Mouse (Mus musculus) layer of hippocampus, adult 9-10 months (tissue): Measurements from ENCODE around the gene Atf6.

ENCODE experiments used
- DNase-seq: peaks from one replicate; pipeline ENCODE4 v3.0.0; 2022; ENCODE audit warnings: low spot score

The Atf6 gene

DNA sequence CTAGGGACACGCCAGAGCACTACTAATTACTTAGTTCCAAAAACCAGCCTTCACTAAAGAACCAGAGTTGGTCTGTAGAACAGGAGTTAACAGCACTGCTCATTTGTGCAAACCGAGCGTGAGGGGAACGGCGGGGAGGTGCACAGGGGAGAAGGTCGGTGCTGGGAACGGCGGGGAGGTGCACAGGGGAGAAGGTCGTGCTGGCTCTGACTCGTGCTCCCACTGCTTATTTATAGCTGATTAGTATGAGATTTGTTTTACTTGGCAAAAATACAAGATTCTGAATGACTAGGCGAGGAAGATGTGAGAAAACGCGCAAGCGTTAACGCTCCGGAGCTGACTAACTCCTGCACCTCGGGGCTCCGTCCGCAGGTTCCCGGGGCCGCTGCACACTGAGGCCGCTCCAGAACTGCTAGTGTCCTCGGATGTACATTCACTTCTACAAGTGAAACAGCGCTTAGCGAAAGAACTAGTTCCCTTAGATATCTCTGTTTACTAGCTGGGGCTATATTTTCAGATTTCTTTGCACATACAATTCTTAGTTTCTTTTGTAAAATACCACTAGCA lies 96.1 kb downstream of the Atf6 start:
- DNase-seq, result no peak

DNA sequence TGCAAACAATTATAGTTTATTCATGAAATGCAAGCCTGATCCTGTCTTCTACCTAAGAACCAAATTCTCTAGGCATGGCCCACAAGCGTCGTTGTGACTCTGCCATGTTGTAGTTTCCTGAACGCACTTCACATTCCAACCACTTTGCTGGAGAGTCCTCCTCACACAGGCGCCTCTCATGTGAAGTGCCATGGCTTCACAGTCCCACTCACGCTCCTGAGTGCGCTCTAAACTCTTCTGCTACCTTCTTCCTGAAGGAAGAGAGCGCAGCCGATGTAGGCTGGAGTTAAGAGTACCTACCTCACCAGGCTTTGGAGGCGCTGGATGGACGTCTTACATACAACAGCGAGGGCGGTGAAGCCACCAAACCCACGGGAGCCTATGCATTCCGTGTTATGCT lies 96.9 kb downstream of the Atf6 start:
- no peak for DNase-seq

DNA sequence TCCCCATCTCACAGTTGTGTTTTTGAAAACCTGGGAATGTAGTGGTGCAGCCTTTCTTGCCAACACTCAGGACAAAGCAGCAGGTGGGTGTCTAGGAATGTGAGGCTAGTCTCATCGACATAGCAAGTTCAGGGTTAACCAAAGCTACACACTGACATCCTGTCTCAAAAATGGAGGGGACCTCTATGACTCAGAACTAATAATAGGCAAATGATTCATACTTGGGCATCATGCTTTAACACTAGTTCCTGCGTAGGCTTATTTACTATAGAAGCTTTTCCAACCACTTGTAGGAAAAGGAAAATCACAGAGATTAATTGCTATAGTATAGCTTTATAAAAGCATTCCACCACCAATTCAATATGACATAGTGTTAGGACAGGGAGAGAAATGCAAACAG lies 100.6 kb downstream of the Atf6 start:
- DNase-seq, result no peak

DNA sequence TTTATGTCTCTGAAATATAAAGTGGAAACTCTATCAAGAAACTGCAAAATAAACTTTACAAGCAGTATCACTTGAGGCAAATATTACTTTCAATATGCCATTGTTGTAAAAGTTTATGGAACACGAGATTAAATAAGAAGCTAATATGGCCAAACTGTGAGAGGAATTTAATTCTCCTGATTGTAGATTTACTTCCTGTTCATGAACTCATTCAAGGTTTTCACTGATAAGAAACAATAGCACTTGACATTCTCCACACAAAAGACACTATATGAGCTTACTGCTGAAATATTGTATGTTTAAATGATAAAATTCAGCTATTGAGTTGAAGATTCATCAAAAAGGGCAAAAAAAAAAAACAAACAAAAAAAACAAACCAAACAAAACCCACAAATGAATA lies 102.8 kb downstream of the Atf6 start:
- DNase-seq, result no peak

GRCm38 (mm10) chr1:170761634-170762033 lies 105.9 kb downstream of the Atf6 start:
- DNase-seq, result no peak

- DNase-seq, result no peak
Measured at GRCm38 (mm10) chr1:170753597-170753996, 114.0 kb downstream of the Atf6 start.

GRCm38 (mm10) chr1:170751797-170752196 lies 115.8 kb downstream of the Atf6 start:
- DNase-seq, result no peak

DNA sequence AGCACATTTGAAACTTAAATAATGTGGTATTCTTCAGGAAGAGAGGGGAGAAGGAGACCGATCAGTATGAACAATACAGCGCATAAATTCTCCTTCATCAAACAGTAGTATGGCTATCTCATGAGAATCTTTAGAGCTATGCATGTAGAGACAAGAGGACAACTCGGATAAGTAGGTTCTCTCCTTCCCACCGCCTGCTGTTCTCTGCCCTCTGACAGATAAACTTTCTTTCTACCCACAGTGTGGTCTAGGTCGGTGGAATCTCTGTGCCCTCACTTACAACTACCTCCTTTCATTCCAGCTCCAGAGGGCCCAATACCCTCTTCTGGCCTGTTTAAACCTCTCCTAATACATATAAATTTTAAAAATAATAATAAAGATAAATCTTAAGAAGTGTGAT lies 121.0 kb downstream of the Atf6 start:
- DNase-seq, result no peak

DNA sequence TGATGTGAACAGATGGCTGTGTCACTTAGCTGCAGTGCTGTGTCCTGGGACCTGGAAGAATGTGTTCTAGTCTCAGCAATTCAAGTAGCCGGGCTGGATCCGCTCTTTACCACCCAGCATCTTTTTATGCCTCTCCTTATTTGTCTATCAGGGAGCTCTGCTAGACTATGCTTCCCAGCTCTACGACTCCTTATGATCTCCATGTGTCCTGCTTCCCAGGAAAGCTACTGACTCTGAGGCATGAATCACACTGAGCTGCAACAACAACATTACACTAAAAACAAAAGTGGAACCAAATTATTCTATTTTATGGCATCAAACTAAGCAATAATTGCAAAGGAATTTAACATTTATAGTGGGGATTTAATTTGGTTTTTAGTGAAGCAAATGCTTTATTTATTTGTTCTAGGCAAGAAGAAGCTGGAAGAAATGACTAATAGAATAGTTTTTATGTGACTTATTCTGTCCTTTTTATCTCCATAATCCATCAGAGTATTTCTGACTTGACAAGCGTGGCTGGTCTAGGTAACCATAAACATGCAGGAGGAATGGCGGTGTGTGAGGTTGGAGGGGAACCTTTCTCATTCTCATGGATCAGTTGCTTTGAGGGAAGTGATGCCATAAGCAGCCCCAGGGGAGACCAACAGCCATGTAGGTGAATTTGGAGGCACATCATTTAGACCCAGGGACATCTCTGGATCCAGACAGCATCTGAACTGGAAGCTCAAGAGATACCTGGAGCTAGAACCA lies 125.9 kb downstream of the Atf6 start:
- DNase-seq, result no peak

DNA sequence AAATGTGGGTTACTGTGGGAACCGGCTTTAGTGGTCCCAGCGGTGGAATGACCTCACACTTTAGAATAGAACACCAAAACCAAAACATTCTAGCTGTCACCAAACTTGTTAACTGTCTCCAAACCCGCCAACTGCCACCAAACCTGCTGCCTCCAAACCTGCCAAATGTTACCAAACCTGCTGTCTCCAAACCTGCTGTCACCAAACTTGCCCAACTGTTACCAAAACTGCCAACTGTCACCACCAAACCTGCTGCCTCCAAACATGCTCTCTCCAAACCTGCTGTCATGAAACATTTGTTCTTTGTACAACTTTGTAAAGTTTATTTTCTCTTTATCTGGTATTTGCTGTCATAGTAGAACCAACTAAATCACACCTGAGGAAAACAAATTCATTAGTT lies 132.7 kb downstream of the Atf6 start:
- DNase-seq, result no peak

DNA sequence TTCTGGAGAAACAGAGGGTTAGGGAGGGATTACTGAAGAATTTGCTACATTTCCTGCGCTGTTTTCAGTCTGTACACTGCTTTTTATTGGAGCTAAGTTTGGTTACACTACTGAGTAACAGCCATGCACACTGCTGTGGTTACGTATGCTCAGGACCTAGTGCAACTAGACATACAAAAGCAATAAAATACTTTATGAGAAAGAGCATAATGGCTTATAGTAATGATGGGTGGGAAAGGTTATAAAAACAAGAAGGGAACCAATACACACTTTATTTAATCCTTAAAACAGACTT lies 135.0 kb downstream of the Atf6 start:
- no peak for DNase-seq

- DNase-seq, result no peak
Measured at GRCm38 (mm10) chr1:170731865-170732595, 135.5 kb downstream of the Atf6 start.

- no peak for DNase-seq
Measured at GRCm38 (mm10) chr1:170729267-170729962, 138.2 kb downstream of the Atf6 start.

DNA sequence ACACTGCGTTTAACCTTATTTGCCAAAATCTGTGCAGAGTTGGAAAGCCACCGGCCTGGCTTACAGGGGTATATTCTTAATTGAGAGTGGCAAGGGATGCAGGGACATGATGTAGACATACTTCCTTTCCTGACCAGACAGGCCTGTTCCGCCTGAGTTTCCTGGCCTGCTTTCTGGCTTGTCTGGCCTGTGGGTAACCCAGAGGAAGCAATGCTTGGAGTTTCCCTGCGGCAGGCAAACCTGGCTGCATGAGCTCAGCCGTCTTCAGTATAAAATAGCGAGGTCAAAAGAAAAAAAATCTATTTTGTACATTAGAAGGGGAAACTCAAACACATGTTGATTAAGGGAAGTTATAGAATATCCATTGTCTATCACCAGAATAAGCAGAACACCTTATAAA lies 139.0 kb downstream of the Atf6 start:
- no peak for DNase-seq

- DNase-seq, result no peak
Measured at GRCm38 (mm10) chr1:170721560-170721959, 146.0 kb downstream of the Atf6 start.

- DNase-seq, result no peak
Measured at GRCm38 (mm10) chr1:170718133-170718810, 149.3 kb downstream of the Atf6 start.

- no peak for DNase-seq
Measured at GRCm38 (mm10) chr1:170717241-170717828, 150.2 kb downstream of the Atf6 start.

GRCm38 (mm10) chr1:170711731-170712130 lies 155.8 kb downstream of the Atf6 start:
- no peak for DNase-seq

DNA sequence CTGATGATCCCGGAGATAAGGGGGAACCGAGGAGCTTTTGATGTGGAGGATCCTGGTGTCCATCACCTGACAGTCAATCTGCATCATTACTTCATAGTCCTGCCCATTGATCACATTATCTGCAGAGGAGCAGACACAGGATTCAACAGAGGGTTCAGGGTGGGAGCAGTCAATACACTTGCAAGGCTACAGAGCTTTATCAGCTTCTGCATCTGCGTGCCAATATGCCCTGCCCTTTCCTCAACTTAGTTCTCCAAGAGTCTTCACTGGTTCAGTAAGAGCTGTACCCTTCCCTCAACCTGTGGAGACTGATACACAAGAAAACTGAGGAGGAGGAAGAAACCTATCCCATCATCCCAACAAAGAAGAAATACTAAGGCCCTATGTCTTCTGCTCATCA lies 157.6 kb downstream of the Atf6 start:
- no peak for DNase-seq

- no peak for DNase-seq
Measured at GRCm38 (mm10) chr1:170709481-170709880, 158.1 kb downstream of the Atf6 start.

GRCm38 (mm10) chr1:170709034-170709433 lies 158.5 kb downstream of the Atf6 start:
- no peak for DNase-seq

DNA sequence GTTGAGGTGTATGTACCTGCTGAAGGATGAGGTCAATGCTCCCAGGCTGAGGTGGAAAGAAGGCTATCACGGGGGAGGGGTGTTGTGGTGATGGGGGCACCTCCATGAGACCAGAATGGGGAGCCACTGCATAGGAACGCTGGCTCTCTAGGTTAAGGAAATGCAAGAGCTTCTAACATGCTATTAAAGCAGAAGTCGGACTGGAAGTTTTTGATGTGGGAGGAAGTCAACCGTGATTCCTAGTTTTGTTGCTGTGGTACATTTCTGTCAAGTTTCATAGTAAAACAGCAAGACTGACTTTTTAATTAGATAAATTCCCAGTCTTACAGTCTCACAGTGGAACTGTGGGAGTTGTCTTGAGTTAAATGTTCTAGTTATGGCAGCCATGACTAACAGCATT lies 161.5 kb downstream of the Atf6 start:
- DNase-seq, result no peak
